8 mouse cellular contexts compared by ENCODE assay signal in genomic region chr8:22227061-22227877, GRCm38 (mm10). TPM values are rescaled to one million over a fixed set of nuclear protein-coding genes. Genes with fewer than 3 reads are reported as not detected.
DNase-seq lines count a peak whose midpoint lies in the region; ATAC-seq and TF ChIP-seq lines count a peak whose summit lies in the region.

Thsd1 (plus strand) TSS chr8:22227313.

- H3K4me2 ChIP-seq in embryonic facial prominence, embryonic 15.5 days (replicated peaks), result peak within 1 kb of the TSS; percentile 92
- H3K4me2 ChIP-seq in heart, embryonic 15.5 days, result peak within 1 kb of the TSS; percentile 92
- peak within 1 kb of the TSS; percentile 89 for H3K4me2 ChIP-seq in kidney, postnatal 0 days (ENCODE audit: low read length)

- peak within 1 kb of the TSS; percentile 53 for H3K4me3 ChIP-seq in embryonic facial prominence, embryonic 15.5 days (replicated peaks)
- H3K4me3 ChIP-seq in heart, embryonic 15.5 days, result peak within 1 kb of the TSS; percentile 63
- peak within 1 kb of the TSS; percentile 48 for H3K4me3 ChIP-seq in kidney, postnatal 0 days (replicated peaks; ENCODE audit: low read depth, low read length)

- peak; percentile 79 for DNase-seq in kidney, postnatal 0 days (ENCODE audit: low spot score)
- peak; percentile 82 to 90 for DNase-seq in lung, postnatal 4 days
- DNase-seq in skeletal muscle tissue, adult 2 months (ENCODE audit: low read depth, low spot score), result peak; percentile 24
- no peak for DNase-seq in natural killer cell, adult 2 months (ENCODE audit: low spot score in 2 of 2)

- no peaks in the 10 kb centered on the region for H3K4me1 ChIP-seq in embryonic facial prominence, embryonic 15.5 days
- H3K4me1 ChIP-seq in heart, embryonic 15.5 days (replicated peaks), result peaks cover 8% of the 10 kb centered on the region
- no peaks in the 10 kb centered on the region for H3K4me1 ChIP-seq in kidney, postnatal 0 days (replicated peaks; ENCODE audit: insufficient read depth, low read length)

- H3K36me3 ChIP-seq in embryonic facial prominence, embryonic 15.5 days, result peaks cover 11% of the 10 kb centered on the region; the same call in 1 of the 2 replicates
- peaks cover 6% of the 10 kb centered on the region; the same call in 1 of the 2 replicates for H3K36me3 ChIP-seq in heart, embryonic 15.5 days
- no peaks in the 10 kb centered on the region for H3K36me3 ChIP-seq in kidney, postnatal 0 days (ENCODE audit: insufficient read depth, low read length)

- 0 out of 2 replicates have a peak, but pooled peaks cover 5% of the 10 kb centered on the region for H3K27me3 ChIP-seq in embryonic facial prominence, embryonic 15.5 days
- no peaks in the 10 kb centered on the region for H3K27me3 ChIP-seq in heart, embryonic 15.5 days
- H3K27me3 ChIP-seq in kidney, postnatal 0 days (ENCODE audit: insufficient read depth, low read length), result no peaks in the 10 kb centered on the region

- peak; percentile 56 for ATAC-seq in CD4-positive, CD25-positive, alpha-beta regulatory T cell, adult 4 months
- ATAC-seq in activated CD4-positive, CD25-positive, alpha-beta regulatory T cell, adult 4 months, result peak; percentile 45
- ATAC-seq in embryonic facial prominence, embryonic 15.5 days (ENCODE audit: insufficient number of reproducible peaks, low FRiP score, low TSS enrichment, low read depth), result peak; percentile 69
- ATAC-seq in heart, embryonic 15.5 days (replicated peaks; ENCODE audit: insufficient number of reproducible peaks, insufficient read depth, low FRiP score, low read depth), result peak; percentile 87
- peak; percentile 88 for ATAC-seq in kidney, postnatal 0 days (replicated peaks; ENCODE audit: low FRiP score, low read depth)

- TF ChIP-seq CTCF in kidney, postnatal 0 days (IDR thresholded peaks at IDR 0.05; ENCODE audit: low read depth), result no peak

- no peak within 1 kb of the TSS for H3K9ac ChIP-seq in embryonic facial prominence, embryonic 15.5 days
- peak within 1 kb of the TSS; percentile 54 for H3K9ac ChIP-seq in heart, embryonic 15.5 days
- peak within 1 kb of the TSS; percentile 53 for H3K9ac ChIP-seq in kidney, postnatal 0 days (ENCODE audit: low read depth, low read length)

- no peak within 1 kb of the TSS for H3K27ac ChIP-seq in embryonic facial prominence, embryonic 15.5 days (replicated peaks)
- H3K27ac ChIP-seq in heart, embryonic 15.5 days, result peak within 1 kb of the TSS; percentile 63
- peak within 1 kb of the TSS; percentile 70 for H3K27ac ChIP-seq in kidney, postnatal 0 days

- no peaks in the 10 kb centered on the region for H3K9me3 ChIP-seq in embryonic facial prominence, embryonic 15.5 days (replicated peaks)
- H3K9me3 ChIP-seq in heart, embryonic 15.5 days (replicated peaks), result no peaks in the 10 kb centered on the region
- H3K9me3 ChIP-seq in kidney, postnatal 0 days (replicated peaks; ENCODE audit: low read length), result no peaks in the 10 kb centered on the region

- under 1% methylated on average over 38 of the region's 39 CpGs for WGBS in embryonic facial prominence, embryonic 15.5 days
- under 1% methylated on average over 39 of the region's 39 CpGs for WGBS in heart, embryonic 15.5 days
- WGBS in kidney, postnatal 0 days, result under 1% methylated on average over 39 of the region's 39 CpGs

RNA-seq across cellular contexts. Expression of gene Thsd1, which starts in this region (rescaled TPM):
- under 1 TPM; 0.46 to 0.53 TPM for polyA plus RNA-seq in CD4-positive, CD25-positive, alpha-beta regulatory T cell, adult 4 months (2017; shearing (Covaris generic))
- under 1 TPM in 1 of 2 experiments, not detected in 1; 0.10 TPM for polyA plus RNA-seq in activated CD4-positive, CD25-positive, alpha-beta regulatory T cell, adult 4 months (2017; shearing (Covaris generic))
- polyA plus RNA-seq in embryonic facial prominence, embryonic 15.5 days (2015; fragmentation: Nextera tagmentation; extraction: Ambion mirVana), result 13.1 and 13.3 TPM in 2 replicates
- polyA plus RNA-seq in heart, embryonic 15.5 days (2015; fragmentation: Nextera tagmentation; extraction: Ambion mirVana), result 13.2 and 14.3 TPM in 2 replicates
- polyA plus RNA-seq in kidney, postnatal 0 days (2015; fragmentation: Nextera tagmentation; extraction: Ambion mirVana), result 10.1 and 11.2 TPM in 2 replicates

Comparison
In these comparisons a context has a peak if more than half of its experiments do, and no peak if none do; other contexts are left out.
1. Peak in ATAC-seq in CD4-positive, CD25-positive, alpha-beta regulatory T cell, adult 4 months; RNA of the gene not detected or under 1 TPM.
2. Peak in ATAC-seq in activated CD4-positive, CD25-positive, alpha-beta regulatory T cell, adult 4 months; RNA of the gene not detected or under 1 TPM.
3. DNase-seq: peak in kidney, postnatal 0 days (single experiment), lung, postnatal 4 days (2 of 2) and skeletal muscle tissue, adult 2 months (single experiment); none in natural killer cell, adult 2 months (0 of 2).
4. Peak in every context shown above with its lines, with median percentiles within 50 percentile points of each other: ATAC-seq, H3K4me2 ChIP-seq and H3K4me3 ChIP-seq.